Mouse (Mus musculus) T-cell, adult 2 months (primary cell): Measurements from ENCODE around the gene Negr1.

ENCODE experiments used
- DNase-seq: peaks from one replicate; pipeline ENCODE4 v3.0.0; 2022; ENCODE audit warnings: low spot score

The Negr1 gene

GRCm38 (mm10) chr3:156796061-156796691, 234.6 kb downstream of the Negr1 start:
- DNase-seq, result no peak

GRCm38 (mm10) chr3:156799228-156799627, 237.6 kb downstream of the Negr1 start:
- DNase-seq, result no peak

GRCm38 (mm10) chr3:156809836-156810235, 248.2 kb downstream of the Negr1 start:
- DNase-seq, result no peak

GRCm38 (mm10) chr3:156816938-156817337, 255.3 kb downstream of the Negr1 start:
- DNase-seq, result no peak

- no peak for DNase-seq
Measured at GRCm38 (mm10) chr3:156817452-156817851, 255.9 kb downstream of the Negr1 start.

- no peak for DNase-seq
Measured at GRCm38 (mm10) chr3:156823039-156823438, 261.4 kb downstream of the Negr1 start.

GRCm38 (mm10) chr3:156833920-156834319, 272.3 kb downstream of the Negr1 start:
- no peak for DNase-seq

GRCm38 (mm10) chr3:156838550-156838949, 277.0 kb downstream of the Negr1 start:
- DNase-seq, result no peak

GRCm38 (mm10) chr3:156848385-156848784, 286.8 kb downstream of the Negr1 start:
- no peak for DNase-seq

GRCm38 (mm10) chr3:156851921-156852320, 290.3 kb downstream of the Negr1 start:
- no peak for DNase-seq

- DNase-seq, result no peak
Measured at GRCm38 (mm10) chr3:156870239-156870921, 308.8 kb downstream of the Negr1 start.

- no peak for DNase-seq
Measured at GRCm38 (mm10) chr3:156870922-156871257, 309.3 kb downstream of the Negr1 start.

- DNase-seq, result no peak
Measured at GRCm38 (mm10) chr3:156871641-156872196, 310.1 kb downstream of the Negr1 start.

GRCm38 (mm10) chr3:156876551-156876950, 315.0 kb downstream of the Negr1 start:
- no peak for DNase-seq

- no peak for DNase-seq
Measured at GRCm38 (mm10) chr3:156882129-156882528, 320.5 kb downstream of the Negr1 start.

- no peak for DNase-seq
Measured at GRCm38 (mm10) chr3:156883873-156884272, 322.3 kb downstream of the Negr1 start.

GRCm38 (mm10) chr3:156885689-156886088, 324.1 kb downstream of the Negr1 start:
- no peak for DNase-seq

GRCm38 (mm10) chr3:156886915-156887314, 325.3 kb downstream of the Negr1 start:
- DNase-seq, result no peak

GRCm38 (mm10) chr3:156890986-156891385, 329.4 kb downstream of the Negr1 start:
- DNase-seq, result no peak

- DNase-seq, result no peak
Measured at GRCm38 (mm10) chr3:156895322-156895721, 333.7 kb downstream of the Negr1 start.

- DNase-seq, result no peak
Measured at GRCm38 (mm10) chr3:156896106-156896505, 334.5 kb downstream of the Negr1 start.

- no peak for DNase-seq
Measured at GRCm38 (mm10) chr3:156896552-156896951, 335.0 kb downstream of the Negr1 start.

- DNase-seq, result no peak
Measured at GRCm38 (mm10) chr3:156901140-156901539, 339.5 kb downstream of the Negr1 start.
